Mouse (Mus musculus): ENCODE data around the gene Abat.

GRCm38 (mm10) chr16:8523480-8524144 is 10.4 kb downstream of the Abat start:
- no peak for TF ChIP-seq CTCF (IDR thresholded peaks at IDR 0.05)
- TF ChIP-seq POLR2A (IDR thresholded peaks at IDR 0.05; ENCODE audit: insufficient read depth, low read depth, low read length) = no peak
- no peak for TF ChIP-seq EP300 (IDR thresholded peaks at IDR 0.05; ENCODE audit: insufficient read depth, low read depth, low read length)

Measured in heart, adult 2 months (tissue).